Mouse (Mus musculus) bone marrow, adult 2 months (tissue): ENCODE data around the gene Heatr5b.

Experiments used
- CTCF ChIP-seq: fragments of 200-500 bp; IDR thresholded peaks from 2 replicates; pipeline ENCODE4 v1.5.1; 2011; ENCODE audit warnings: low read length, control low read depth; ENCODE audit not compliant: control insufficient read depth, insufficient read depth
- POLR2A ChIP-seq: fragments of 200-500 bp; IDR thresholded peaks from 2 replicates; pipeline ENCODE4 v1.6.1; 2011; ENCODE audit warnings: low read depth, mild to moderate bottlenecking, control low read depth, low read length, borderline replicate concordance; ENCODE audit not compliant: control insufficient read depth

DNA sequence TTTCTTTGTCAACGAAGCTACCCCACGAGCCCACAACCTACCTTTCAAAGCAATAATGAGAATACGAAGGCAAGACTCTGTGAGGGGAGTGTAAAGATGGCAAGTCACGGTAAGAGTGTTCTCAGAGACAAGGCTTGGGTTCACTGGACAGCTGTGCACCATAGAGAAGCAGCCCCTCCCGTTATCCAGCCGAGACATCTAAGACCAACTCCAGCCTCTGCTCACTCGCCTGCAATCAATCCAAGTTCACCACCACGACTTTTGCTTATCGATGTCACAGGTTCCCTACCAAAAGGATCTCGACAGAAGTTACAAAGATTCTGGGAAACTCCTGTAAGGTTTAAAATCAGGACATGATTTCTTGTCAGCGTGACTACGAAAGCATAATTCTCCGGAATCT, 116.1 kb downstream of the Heatr5b start:
- no peak for TF ChIP-seq CTCF
- TF ChIP-seq POLR2A, result no peak
